Mouse (Mus musculus): Measurements from ENCODE around the gene Zdhhc21. TPM values are rescaled to one million over a fixed set of nuclear protein-coding genes. Genes with fewer than 3 reads are reported as not detected.

The Zdhhc21 gene
- polyA plus RNA-seq, 1 experiment from 2014 or later = 20.2 TPM

DNA sequence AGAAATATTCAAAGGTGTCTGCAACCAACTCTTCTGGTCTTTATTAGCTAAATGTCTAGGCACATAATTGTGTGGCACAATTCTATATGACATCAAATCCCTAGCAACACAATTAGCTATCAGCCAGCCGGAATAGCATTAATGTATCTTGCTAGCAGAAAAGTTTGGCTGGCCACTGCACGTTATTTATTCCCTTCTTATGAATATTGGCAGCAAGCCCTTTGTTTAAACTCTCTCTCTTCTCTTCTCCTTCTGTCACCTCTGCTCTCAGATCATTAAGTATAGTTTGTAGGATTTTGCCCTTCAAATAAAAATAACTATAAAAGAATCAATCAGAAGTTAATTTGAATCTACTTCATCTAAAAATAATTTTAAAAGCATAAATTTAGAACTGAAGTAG lies 32.8 kb downstream of the Zdhhc21 start:
- Histone ChIP-seq H3K9me3 (ENCODE audit: control insufficient read depth, low read depth, low read length) (no peaks in the 10 kb centered on the region), H3K4me1 (ENCODE audit: control insufficient read depth, insufficient read depth, low read length) (no peaks in the 10 kb centered on the region), H3K27ac (ENCODE audit: low read length) (no peak overlapping the region), H3K27me3 (ENCODE audit: control insufficient read depth, insufficient read depth, low read length) (no peaks in the 10 kb centered on the region), H3K36me3 (ENCODE audit: control insufficient read depth, insufficient read depth, low read length) (peaks cover 5% of the 10 kb centered on the region; the same call in 1 of the 2 replicates), H3K9ac (replicated peaks; ENCODE audit: low read depth, low read length) (no peak overlapping the region), H3K4me3 (ENCODE audit: low read depth, low read length) (no peak overlapping the region), H3K4me2 (replicated peaks; ENCODE audit: low read depth, low read length) (no peak overlapping the region)
- WGBS = 62% methylated on average over 2 of the region's 2 CpGs
- no peak for ATAC-seq (ENCODE audit: insufficient number of reproducible peaks, insufficient read depth, low FRiP score, low read depth)

DNA sequence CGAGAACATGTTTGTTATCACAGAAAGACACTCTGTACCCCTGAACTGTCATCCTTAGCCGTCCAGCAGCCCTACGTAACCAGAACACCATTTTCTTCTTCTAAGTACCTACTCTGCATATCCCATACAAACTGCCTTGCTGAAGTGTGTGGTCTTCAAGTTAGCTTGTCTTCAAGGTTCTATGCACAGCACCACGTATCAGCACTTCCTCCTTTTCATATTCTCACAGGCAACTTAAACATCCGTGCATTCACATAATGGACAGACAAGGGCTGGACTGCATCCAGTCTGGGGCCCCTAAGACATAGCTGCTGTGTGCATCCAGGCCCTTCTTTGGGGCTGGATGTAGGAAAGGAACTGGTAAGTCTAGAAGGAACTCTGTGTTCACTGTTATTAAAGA lies 41.9 kb downstream of the Zdhhc21 start:
- no peak overlapping the region for H3K4me3 ChIP-seq (ENCODE audit: low read depth, low read length)
- 83% methylated on average over 5 of the region's 5 CpGs for WGBS
- H3K4me1 ChIP-seq (ENCODE audit: control insufficient read depth, insufficient read depth, low read length) = peaks cover 5% of the 10 kb centered on the region; the same call in 1 of the 2 replicates
- ATAC-seq (ENCODE audit: insufficient number of reproducible peaks, insufficient read depth, low FRiP score, low read depth) = no peak
- no peaks in the 10 kb centered on the region for H3K27me3 ChIP-seq (ENCODE audit: control insufficient read depth, insufficient read depth, low read length)
- H3K9ac ChIP-seq (replicated peaks; ENCODE audit: low read depth, low read length) = no peak overlapping the region
- no peak overlapping the region for H3K4me2 ChIP-seq (replicated peaks; ENCODE audit: low read depth, low read length)
- no peak overlapping the region for H3K27ac ChIP-seq (ENCODE audit: low read length)
- no peaks in the 10 kb centered on the region for H3K9me3 ChIP-seq (ENCODE audit: control insufficient read depth, low read depth, low read length)
- H3K36me3 ChIP-seq (ENCODE audit: control insufficient read depth, insufficient read depth, low read length) = no peaks in the 10 kb centered on the region; the same call in 1 of the 2 replicates

DNA sequence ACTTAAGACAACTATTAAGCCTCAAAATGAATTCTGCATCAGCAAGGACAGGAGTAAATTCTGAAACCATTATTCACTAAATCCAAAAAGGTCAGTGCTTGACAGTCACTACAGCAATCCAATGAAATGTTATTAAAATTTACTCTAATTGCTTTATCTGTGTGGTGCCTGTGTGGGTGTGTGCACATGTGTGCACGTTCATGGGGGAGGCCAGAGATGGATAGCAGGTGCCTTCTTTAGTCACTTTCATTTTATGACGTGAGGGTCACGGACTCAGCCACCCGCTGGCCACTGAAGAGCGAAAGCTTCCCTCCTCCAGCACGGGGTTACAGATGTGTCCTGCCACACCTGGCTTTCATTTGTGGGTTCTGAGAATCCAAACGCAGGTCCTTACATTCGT lies 43.4 kb downstream of the Zdhhc21 start:
- H3K9me3 ChIP-seq (ENCODE audit: control insufficient read depth, low read depth, low read length) = no peaks in the 10 kb centered on the region
- H3K27ac ChIP-seq (ENCODE audit: low read length) = no peak overlapping the region
- no peak overlapping the region for H3K9ac ChIP-seq (replicated peaks; ENCODE audit: low read depth, low read length)
- WGBS = 80% methylated on average over 8 of the region's 8 CpGs
- H3K36me3 ChIP-seq (ENCODE audit: control insufficient read depth, insufficient read depth, low read length) = no peaks in the 10 kb centered on the region; the same call in 1 of the 2 replicates
- no peak for ATAC-seq (ENCODE audit: insufficient number of reproducible peaks, insufficient read depth, low FRiP score, low read depth)
- no peak overlapping the region for H3K4me2 ChIP-seq (replicated peaks; ENCODE audit: low read depth, low read length)
- H3K27me3 ChIP-seq (ENCODE audit: control insufficient read depth, insufficient read depth, low read length) = no peaks in the 10 kb centered on the region
- peaks cover 5% of the 10 kb centered on the region; the same call in 1 of the 2 replicates for H3K4me1 ChIP-seq (ENCODE audit: control insufficient read depth, insufficient read depth, low read length)
- no peak overlapping the region for H3K4me3 ChIP-seq (ENCODE audit: low read depth, low read length)

GRCm38 (mm10) chr4:82815296-82815695 lies 44.5 kb downstream of the Zdhhc21 start:
- WGBS = 45% methylated on average over 4 of the region's 4 CpGs
- ATAC-seq (ENCODE audit: insufficient number of reproducible peaks, insufficient read depth, low FRiP score, low read depth) = no peak; the same call in 1 of the 2 replicates

GRCm38 (mm10) chr4:82813356-82813755 lies 46.4 kb downstream of the Zdhhc21 start:
- WGBS = 65% methylated on average over 6 of the region's 6 CpGs
- no peaks in the 10 kb centered on the region for H3K27me3 ChIP-seq (ENCODE audit: control insufficient read depth, insufficient read depth, low read length)
- no peaks in the 10 kb centered on the region; the same call in 1 of the 2 replicates for H3K36me3 ChIP-seq (ENCODE audit: control insufficient read depth, insufficient read depth, low read length)
- no peak overlapping the region for H3K9ac ChIP-seq (replicated peaks; ENCODE audit: low read depth, low read length)
- no peak overlapping the region for H3K4me2 ChIP-seq (replicated peaks; ENCODE audit: low read depth, low read length)
- H3K9me3 ChIP-seq (ENCODE audit: control insufficient read depth, low read depth, low read length) = no peaks in the 10 kb centered on the region
- no peak for ATAC-seq (ENCODE audit: insufficient number of reproducible peaks, insufficient read depth, low FRiP score, low read depth)
- H3K27ac ChIP-seq (ENCODE audit: low read length) = no peak overlapping the region
- peaks cover 5% of the 10 kb centered on the region; the same call in 1 of the 2 replicates for H3K4me1 ChIP-seq (ENCODE audit: control insufficient read depth, insufficient read depth, low read length)
- H3K4me3 ChIP-seq (ENCODE audit: low read depth, low read length) = no peak overlapping the region

More at GRCm38 (mm10) chr4:82815296-82815695, 44.5 kb downstream of the Zdhhc21 start:
- no peak overlapping the region for H3K4me3 ChIP-seq (ENCODE audit: low read depth, low read length)
- no peak overlapping the region for H3K4me2 ChIP-seq (replicated peaks; ENCODE audit: low read depth, low read length)
- no peaks in the 10 kb centered on the region; the same call in 1 of the 2 replicates for H3K36me3 ChIP-seq (ENCODE audit: control insufficient read depth, insufficient read depth, low read length)
- peaks cover 5% of the 10 kb centered on the region; the same call in 1 of the 2 replicates for H3K4me1 ChIP-seq (ENCODE audit: control insufficient read depth, insufficient read depth, low read length)
- H3K27me3 ChIP-seq (ENCODE audit: control insufficient read depth, insufficient read depth, low read length) = no peaks in the 10 kb centered on the region
- H3K9me3 ChIP-seq (ENCODE audit: control insufficient read depth, low read depth, low read length) = no peaks in the 10 kb centered on the region
- H3K9ac ChIP-seq (replicated peaks; ENCODE audit: low read depth, low read length) = no peak overlapping the region
- H3K27ac ChIP-seq (ENCODE audit: low read length) = no peak overlapping the region

DNA sequence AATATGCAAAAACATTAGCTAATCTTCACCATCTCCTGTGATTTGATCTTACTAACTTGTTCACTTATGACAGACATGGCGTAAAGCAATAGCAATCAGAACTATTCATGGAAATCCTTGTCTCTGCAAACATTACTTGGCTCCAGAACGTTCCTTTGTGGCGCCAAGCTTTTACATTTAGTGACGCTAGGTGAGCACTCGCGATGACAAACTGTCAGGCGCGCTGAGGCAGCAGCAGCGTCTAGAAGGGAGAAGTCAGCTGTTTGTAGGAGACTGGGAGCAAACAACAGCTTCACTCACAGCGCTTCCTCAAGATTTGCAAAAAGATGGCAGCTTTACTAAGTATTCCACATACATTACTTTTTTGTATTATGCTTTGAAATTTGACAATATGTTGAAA lies 51.9 kb downstream of the Zdhhc21 start:
- no peak overlapping the region for H3K9ac ChIP-seq (replicated peaks; ENCODE audit: low read depth, low read length)
- H3K27me3 ChIP-seq (ENCODE audit: control insufficient read depth, insufficient read depth, low read length) = no peaks in the 10 kb centered on the region
- H3K27ac ChIP-seq (ENCODE audit: low read length) = no peak overlapping the region
- 73% methylated on average over 10 of the region's 10 CpGs for WGBS
- no peaks in the 10 kb centered on the region for H3K4me1 ChIP-seq (ENCODE audit: control insufficient read depth, insufficient read depth, low read length)
- no peak overlapping the region for H3K4me3 ChIP-seq (ENCODE audit: low read depth, low read length)
- ATAC-seq (ENCODE audit: insufficient number of reproducible peaks, insufficient read depth, low FRiP score, low read depth) = no peak
- H3K4me2 ChIP-seq (replicated peaks; ENCODE audit: low read depth, low read length) = no peak overlapping the region
- H3K9me3 ChIP-seq (ENCODE audit: control insufficient read depth, low read depth, low read length) = no peaks in the 10 kb centered on the region
- H3K36me3 ChIP-seq (ENCODE audit: control insufficient read depth, insufficient read depth, low read length) = peaks cover 6% of the 10 kb centered on the region; the same call in 1 of the 2 replicates

GRCm38 (mm10) chr4:82806176-82806757 lies 53.5 kb downstream of the Zdhhc21 start:
- 86% methylated on average over 10 of the region's 10 CpGs for WGBS
- Histone ChIP-seq H3K9ac (replicated peaks; ENCODE audit: low read depth, low read length) (no peak overlapping the region), H3K36me3 (ENCODE audit: control insufficient read depth, insufficient read depth, low read length) (peaks cover 6% of the 10 kb centered on the region; the same call in 1 of the 2 replicates), H3K27me3 (ENCODE audit: control insufficient read depth, insufficient read depth, low read length) (no peaks in the 10 kb centered on the region), H3K4me3 (ENCODE audit: low read depth, low read length) (no peak overlapping the region), H3K4me1 (ENCODE audit: control insufficient read depth, insufficient read depth, low read length) (no peaks in the 10 kb centered on the region), H3K27ac (ENCODE audit: low read length) (no peak overlapping the region), H3K4me2 (replicated peaks; ENCODE audit: low read depth, low read length) (no peak overlapping the region), H3K9me3 (ENCODE audit: control insufficient read depth, low read depth, low read length) (no peaks in the 10 kb centered on the region)
- ATAC-seq (ENCODE audit: insufficient number of reproducible peaks, insufficient read depth, low FRiP score, low read depth) = no peak

DNA sequence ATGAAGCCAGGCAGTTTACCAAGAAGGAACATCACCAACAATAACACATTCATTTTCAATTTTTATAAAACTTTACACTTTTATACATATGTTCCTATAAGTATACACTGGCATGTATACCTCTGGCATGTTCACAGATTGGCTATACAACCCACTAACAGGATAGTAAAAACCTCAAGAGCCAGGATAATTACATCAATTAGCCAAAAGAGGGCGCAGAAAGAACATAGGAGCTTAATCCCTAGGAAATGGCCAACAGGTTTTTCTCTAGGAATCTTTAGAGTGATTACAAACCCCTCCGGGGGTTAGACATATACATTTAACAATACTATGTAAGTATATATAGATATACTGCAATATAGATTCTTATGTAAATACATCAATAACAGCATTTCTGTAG lies 55.7 kb downstream of the Zdhhc21 start:
- no peaks in the 10 kb centered on the region for H3K27me3 ChIP-seq (ENCODE audit: control insufficient read depth, insufficient read depth, low read length)
- H3K36me3 ChIP-seq (ENCODE audit: control insufficient read depth, insufficient read depth, low read length) = peaks cover 6% of the 10 kb centered on the region; the same call in 1 of the 2 replicates
- no peaks in the 10 kb centered on the region for H3K4me1 ChIP-seq (ENCODE audit: control insufficient read depth, insufficient read depth, low read length)
- H3K9me3 ChIP-seq (ENCODE audit: control insufficient read depth, low read depth, low read length) = no peaks in the 10 kb centered on the region
- 38% methylated on average over 2 of the region's 2 CpGs for WGBS
- no peak overlapping the region for H3K4me2 ChIP-seq (replicated peaks; ENCODE audit: low read depth, low read length)
- ATAC-seq (ENCODE audit: insufficient number of reproducible peaks, insufficient read depth, low FRiP score, low read depth) = no peak
- no peak overlapping the region for H3K9ac ChIP-seq (replicated peaks; ENCODE audit: low read depth, low read length)
- H3K4me3 ChIP-seq (ENCODE audit: low read depth, low read length) = no peak overlapping the region
- H3K27ac ChIP-seq (ENCODE audit: low read length) = no peak overlapping the region

- Histone ChIP-seq H3K4me1 (ENCODE audit: control insufficient read depth, insufficient read depth, low read length) (no peaks in the 10 kb centered on the region), H3K27ac (ENCODE audit: low read length) (no peak overlapping the region), H3K27me3 (ENCODE audit: control insufficient read depth, insufficient read depth, low read length) (no peaks in the 10 kb centered on the region), H3K9me3 (ENCODE audit: control insufficient read depth, low read depth, low read length) (no peaks in the 10 kb centered on the region), H3K36me3 (ENCODE audit: control insufficient read depth, insufficient read depth, low read length) (no peaks in the 10 kb centered on the region), H3K9ac (replicated peaks; ENCODE audit: low read depth, low read length) (no peak overlapping the region), H3K4me2 (replicated peaks; ENCODE audit: low read depth, low read length) (no peak overlapping the region), H3K4me3 (ENCODE audit: low read depth, low read length) (no peak overlapping the region)
- WGBS = 89% methylated on average over 6 of the region's 6 CpGs
- no peak for ATAC-seq (ENCODE audit: insufficient number of reproducible peaks, insufficient read depth, low FRiP score, low read depth)
Observed at GRCm38 (mm10) chr4:82793608-82794007, 66.2 kb downstream of the Zdhhc21 start.
